Mouse (Mus musculus): ENCODE results near the gene Adamtsl5.

GRCm38 (mm10) chr10:80395025-80395627 lies 46.9 kb upstream of the Adamtsl5 start:
- no peak for TF ChIP-seq CTCF (IDR thresholded peaks at IDR 0.05; ENCODE audit: borderline replicate concordance, insufficient read depth, low read length)
- no peak for TF ChIP-seq POLR2A (IDR thresholded peaks at IDR 0.05; ENCODE audit: low read depth, low read length)

All from embryonic fibroblast, embryonic 13.5 days (primary cell).